Mouse (Mus musculus) macrophage (primary cell): ENCODE data around the gene Calcb. TPM values are rescaled to one million over a fixed set of nuclear protein-coding genes. Genes with fewer than 3 reads are reported as not detected.

Source experiments
- H3K27ac ChIP-seq: fragments of 350-480 bp; formaldehyde crosslinking; 2 replicates; pipeline ENCODE4 v1.9.0; 2021
- H3K36me3 ChIP-seq: fragments of 350-480 bp; formaldehyde crosslinking; 2 replicates; pipeline ENCODE4 v1.9.0; 2021; ENCODE audit errors: inconsistent target
- H3K4me3 ChIP-seq: fragments of 350-480 bp; formaldehyde crosslinking; 2 replicates; pipeline ENCODE4 v1.9.0; 2021; ENCODE audit errors: inconsistent target
- H3K79me2 ChIP-seq: fragments of 350-480 bp; formaldehyde crosslinking; 2 replicates; pipeline ENCODE4 v1.9.0; 2021; ENCODE audit errors: inconsistent target
- WGBS: methylation state at CpG from one replicate; pipeline ENCODE4 v1.1.7; 2026; ENCODE audit warnings: inconsistent platforms; ENCODE audit not compliant: missing documents; 5-methylcytosine and 5-hydroxymethylcytosine counted together
- polyA plus RNA-seq: library from polyadenylated mRNA; stranded (reverse); fragments of 250-400 nt; gene quantifications from 3 replicates; pipeline ENCODE4 v1.2.4, GENCODE M21; 2018; ENCODE audit warnings: inconsistent platforms

The Calcb gene
- polyA plus RNA-seq, 1 experiment from 2014 or later = not detected

DNA sequence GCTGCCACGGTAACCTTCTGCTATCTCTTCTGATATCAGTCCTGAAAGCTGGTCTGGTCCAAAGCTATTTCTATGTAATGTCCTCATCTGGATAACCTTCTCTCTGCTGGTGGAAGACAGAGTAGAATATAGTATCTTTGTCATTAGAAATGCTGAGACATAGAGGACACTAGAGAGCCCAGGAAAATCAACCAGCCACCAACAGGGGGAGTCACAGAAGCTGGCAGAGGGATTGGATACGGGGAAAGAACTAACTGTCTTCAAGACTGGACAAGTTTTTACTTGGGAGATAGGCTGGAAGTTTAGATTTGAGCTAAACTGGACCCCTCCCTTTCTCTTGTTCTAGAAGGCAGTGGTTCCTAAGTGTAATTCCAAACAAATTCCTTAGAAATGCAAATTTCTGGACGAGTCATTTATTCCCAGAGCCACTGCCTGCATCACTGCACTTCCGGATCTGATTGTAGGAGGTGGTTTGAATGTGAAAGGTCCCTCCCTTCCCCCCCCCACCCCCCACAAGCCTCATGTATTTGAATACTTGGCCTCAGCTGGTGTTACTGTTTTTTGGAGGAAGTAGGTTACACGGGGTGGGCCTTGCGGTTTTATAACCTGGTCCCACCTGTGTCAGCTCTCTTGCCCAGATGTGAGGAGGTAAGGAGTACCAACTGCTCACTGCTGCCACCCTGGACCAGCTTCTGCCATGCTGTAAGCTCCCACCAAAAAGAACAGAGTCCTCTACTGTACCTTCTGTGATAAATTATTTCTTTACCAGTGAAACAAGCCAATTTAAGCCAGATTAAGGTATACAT lies 22.1 kb downstream of the Calcb start:
- H3K79me2 ChIP-seq = no peaks in the 10 kb centered on the region
- H3K36me3 ChIP-seq = no peaks in the 10 kb centered on the region
- 46% methylated on average over 6 of the region's 6 CpGs for WGBS
- no peak overlapping the region for H3K4me3 ChIP-seq
- H3K27ac ChIP-seq = no peak overlapping the region

DNA sequence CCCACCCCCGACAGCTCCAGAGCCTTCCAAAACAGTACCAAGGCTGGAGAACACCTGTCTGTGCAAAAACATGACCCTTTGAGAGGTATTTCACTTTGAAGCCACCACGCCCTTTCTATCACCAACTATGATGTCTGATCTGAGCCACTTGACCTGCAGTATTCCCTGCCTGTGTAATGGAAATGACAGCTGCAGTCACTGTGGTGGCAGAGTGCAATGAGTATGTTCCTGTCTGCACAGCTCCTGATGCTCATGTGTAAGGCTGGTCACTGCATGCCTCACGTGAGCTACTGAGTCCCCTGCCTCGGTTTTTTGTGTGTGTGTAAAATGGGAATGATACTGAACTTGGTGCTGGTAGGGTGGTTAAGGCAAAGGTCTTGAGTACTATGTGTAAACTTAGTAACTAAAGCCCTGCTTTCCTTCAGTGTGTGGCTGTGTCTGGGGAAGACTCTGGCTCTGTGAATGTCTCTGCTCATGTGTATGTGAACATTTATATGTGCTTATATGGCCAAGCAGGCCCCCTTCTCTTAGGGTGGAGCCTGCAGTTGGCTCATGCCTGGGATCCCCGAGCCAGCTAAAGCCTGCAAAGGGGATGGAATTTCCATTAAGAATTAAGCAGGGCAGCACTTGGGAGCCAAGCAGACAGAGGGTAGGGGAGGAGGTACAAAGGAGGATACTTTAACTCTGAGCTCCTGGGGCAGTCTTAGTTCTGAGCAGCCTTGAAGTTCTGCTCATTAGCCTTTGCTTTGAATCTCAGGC lies 24.8 kb downstream of the Calcb start, which contains the start of gene Insc:
TSS of gene Insc (plus strand) at position 673 of the 759 bp plus-strand sequence.
- H3K27ac ChIP-seq = no peak within 1 kb of the TSS
- no peaks in the 10 kb centered on the region for H3K79me2 ChIP-seq
- no peaks in the 10 kb centered on the region for H3K36me3 ChIP-seq
- 84% methylated on average over 5 of the region's 5 CpGs for WGBS
- H3K4me3 ChIP-seq = no peak within 1 kb of the TSS

DNA sequence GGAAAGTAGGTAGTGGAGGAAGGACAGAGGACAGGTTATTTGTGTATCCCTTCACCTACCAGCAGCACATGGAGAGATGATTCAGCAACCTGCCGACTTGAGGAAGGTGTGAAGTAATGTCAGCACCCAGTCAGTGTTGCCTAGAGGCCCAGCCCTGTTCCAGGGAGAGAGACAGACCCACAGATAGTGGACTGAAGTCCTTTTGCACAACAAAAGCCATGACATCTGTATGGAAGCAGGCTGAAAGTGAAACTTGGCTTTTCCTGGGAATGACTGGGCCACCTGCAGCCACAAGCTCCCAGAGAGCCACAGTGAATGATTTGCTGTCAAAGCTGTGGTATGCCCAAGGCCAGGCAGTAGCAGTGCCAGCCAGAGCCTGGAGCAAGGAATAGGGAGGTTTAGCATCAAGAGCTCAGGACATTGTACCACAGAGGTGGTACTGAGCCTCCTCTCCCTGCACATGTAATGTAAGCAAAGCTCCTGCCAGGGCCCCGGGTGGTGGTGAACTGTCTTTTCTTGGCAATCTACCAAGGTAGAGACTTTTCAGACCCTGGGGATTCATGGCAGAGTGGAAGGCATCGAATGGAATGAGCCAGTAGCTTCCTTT lies 26.3 kb downstream of the Calcb start:
- Histone ChIP-seq H3K36me3 (no peaks in the 10 kb centered on the region), H3K4me3 (no peak overlapping the region), H3K27ac (no peak overlapping the region), H3K79me2 (no peaks in the 10 kb centered on the region)
- 61% methylated on average over 3 of the region's 3 CpGs for WGBS

DNA sequence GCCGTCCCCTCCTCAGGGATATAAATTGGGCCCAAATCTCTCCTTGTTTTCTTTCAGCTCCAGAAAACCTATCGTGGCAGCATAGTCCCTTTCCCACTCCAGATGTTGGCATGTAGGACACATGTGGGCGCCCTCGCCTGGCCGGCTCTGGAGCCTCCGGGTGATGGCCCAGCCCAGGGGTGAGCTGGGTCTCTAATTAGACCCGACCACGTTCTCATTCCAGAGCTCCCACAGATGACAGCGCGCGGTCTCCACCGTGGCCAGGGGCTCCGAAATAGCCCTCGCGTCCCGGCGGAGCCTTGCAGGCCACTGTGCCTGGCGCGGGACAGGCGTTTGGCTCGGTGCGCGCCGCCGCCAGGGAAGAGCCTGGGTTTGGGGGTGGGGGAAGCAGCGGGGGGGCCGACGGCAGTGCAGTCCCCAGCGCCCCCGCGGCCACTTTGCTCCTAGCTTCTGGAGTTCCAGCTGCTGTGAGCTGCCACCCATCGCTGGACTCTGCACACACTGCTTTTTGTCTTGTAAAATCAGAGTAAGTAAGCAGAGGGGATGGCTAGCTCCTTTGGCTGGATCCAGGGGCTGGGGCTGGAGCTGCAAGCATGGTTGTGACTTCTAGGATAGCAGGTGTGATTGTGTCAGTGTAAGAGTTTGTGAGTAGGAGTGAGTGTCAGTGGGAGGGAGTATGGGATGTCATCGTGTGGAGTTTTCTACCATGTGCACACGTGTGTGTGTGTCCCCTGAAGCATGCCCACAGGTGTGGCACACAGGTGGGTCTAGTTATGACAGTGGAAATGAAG lies 27.2 kb downstream of the Calcb start:
- no peaks in the 10 kb centered on the region for H3K79me2 ChIP-seq
- no peak overlapping the region for H3K27ac ChIP-seq
- WGBS = 12% methylated on average over 34 of the region's 34 CpGs
- no peak overlapping the region for H3K4me3 ChIP-seq
- H3K36me3 ChIP-seq = no peaks in the 10 kb centered on the region

DNA sequence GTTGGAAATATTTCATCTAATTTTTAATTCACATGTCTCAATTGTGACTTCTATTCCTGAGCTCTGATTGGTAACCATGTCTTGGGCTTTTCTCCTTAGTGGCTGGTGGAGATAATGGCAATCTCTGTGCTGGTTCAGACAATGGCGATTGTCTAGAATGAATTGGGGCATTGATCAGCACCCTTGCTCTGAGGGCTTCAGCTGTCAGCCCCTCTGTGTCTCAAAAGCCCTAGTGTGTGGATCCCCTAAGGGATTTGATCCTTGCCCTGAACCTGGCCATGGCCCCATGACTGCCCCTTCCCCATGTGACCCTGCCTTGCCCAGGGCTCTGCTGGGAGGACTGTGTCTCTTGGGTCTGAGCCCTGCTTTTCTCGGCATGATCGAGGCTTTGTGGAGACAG lies 29.2 kb downstream of the Calcb start:
- Histone ChIP-seq H3K79me2 (no peaks in the 10 kb centered on the region), H3K36me3 (no peaks in the 10 kb centered on the region), H3K4me3 (no peak overlapping the region), H3K27ac (no peak overlapping the region)
- WGBS = 93% methylated on average over 3 of the region's 3 CpGs

DNA sequence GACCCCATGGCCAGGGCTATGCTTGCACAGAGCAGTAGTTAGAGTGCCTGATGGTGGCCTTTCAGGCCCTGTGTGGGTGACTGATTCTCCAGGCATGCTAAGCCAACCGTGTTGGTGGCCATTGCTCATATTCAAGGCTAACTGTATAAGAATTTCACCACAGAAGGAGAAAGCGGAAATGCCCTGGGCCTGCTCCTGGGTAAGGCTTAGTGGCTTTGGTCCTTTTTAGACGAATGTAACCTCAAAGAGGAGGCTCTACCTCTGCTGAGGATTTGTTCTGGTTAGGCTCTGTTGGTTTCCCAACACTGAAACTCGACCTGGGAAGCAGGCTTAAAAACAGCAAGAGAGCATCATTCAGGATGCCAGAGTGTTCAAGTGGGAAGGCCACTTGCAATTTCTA lies 29.8 kb downstream of the Calcb start:
- 61% methylated on average over 4 of the region's 4 CpGs for WGBS
- Histone ChIP-seq H3K27ac (no peak overlapping the region), H3K36me3 (no peaks in the 10 kb centered on the region), H3K79me2 (no peaks in the 10 kb centered on the region), H3K4me3 (no peak overlapping the region)

DNA sequence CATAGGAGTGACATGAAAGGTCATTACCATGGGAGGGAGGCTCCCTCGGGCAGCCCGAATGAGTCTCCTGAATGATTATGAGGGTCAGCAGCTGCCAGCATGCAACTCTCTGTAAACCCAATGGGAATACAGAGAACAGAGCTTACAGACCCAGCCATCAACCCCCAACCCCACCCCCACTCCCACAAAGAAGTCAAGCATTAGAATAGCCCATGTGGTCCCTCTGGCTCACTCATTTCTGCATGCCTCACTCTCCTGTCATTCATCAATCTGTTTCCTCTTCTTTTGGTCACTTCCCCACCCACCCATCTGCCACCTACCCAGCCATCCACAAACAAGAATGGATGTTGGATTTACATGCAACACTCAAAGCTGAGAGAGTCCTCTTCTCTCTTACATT lies 35.0 kb downstream of the Calcb start:
- no peak overlapping the region for H3K27ac ChIP-seq
- WGBS = 87% methylated on average over 2 of the region's 2 CpGs
- H3K36me3 ChIP-seq = no peaks in the 10 kb centered on the region
- no peaks in the 10 kb centered on the region for H3K79me2 ChIP-seq
- no peak overlapping the region for H3K4me3 ChIP-seq

DNA sequence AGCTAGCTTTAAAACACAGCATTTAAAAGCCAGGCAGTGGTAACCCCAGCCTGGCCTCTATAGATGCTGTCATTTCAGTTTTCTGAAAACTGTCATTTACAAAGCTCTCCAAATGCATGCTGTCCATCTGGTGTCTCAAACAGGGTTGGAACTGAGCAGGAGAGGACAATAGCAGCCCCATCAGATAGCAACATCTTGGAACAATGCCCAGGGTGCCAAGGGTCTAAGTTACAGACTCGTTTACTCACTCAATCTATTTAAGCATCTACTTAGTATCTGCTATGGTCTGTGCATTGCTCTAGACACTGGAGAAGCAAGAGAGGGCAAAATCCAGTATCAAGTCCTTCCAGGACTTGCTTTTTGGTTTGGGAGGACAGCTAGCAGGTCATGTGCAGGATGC lies 35.8 kb downstream of the Calcb start:
- no peaks in the 10 kb centered on the region for H3K36me3 ChIP-seq
- H3K79me2 ChIP-seq = no peaks in the 10 kb centered on the region
- 54% methylated on average over 1 of the region's 1 CpGs for WGBS
- no peak overlapping the region for H3K4me3 ChIP-seq
- H3K27ac ChIP-seq = no peak overlapping the region

DNA sequence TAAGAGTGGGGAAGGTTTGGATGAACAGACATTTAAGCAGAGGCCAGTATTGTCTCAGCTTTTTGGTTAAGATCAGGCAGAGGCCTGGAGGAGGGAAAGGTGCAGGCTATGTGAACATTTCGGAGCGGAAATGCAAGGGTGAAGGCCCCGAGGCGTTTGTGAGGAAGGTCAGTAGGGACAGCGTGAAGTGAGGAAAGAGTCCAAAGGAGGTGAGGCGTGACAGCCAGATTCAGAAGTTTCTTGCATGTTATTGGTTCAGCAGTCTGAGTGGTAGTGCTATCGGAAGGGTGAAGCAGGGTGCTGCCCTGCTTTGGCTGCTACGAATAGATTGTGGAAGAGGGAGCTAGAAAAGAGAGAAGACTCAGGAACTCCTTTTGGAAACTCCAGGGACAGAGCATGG lies 36.2 kb downstream of the Calcb start:
- no peaks in the 10 kb centered on the region for H3K79me2 ChIP-seq
- WGBS = 95% methylated on average over 8 of the region's 8 CpGs

DNA sequence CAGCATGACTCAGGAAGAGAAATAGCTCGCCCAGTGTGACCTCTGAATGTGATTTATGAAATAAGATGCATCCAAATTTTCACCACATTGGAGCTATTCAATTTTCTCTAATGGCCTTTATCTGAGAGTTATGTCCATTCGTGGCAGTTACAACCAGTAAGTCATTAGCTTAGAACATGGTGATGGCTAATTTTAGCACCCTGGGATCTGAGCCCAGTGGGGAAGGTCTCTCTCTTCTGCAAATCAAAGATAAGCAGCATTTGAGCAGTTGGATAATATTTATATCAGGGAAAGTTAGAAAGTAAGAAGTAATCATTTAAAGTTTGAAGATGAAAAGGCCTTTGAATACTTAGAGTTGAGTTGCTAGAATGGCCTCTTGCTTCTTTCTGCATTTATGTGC lies 44.2 kb downstream of the Calcb start:
- Histone ChIP-seq H3K36me3 (no peaks in the 10 kb centered on the region), H3K27ac (no peak overlapping the region), H3K4me3 (no peak overlapping the region), H3K79me2 (no peaks in the 10 kb centered on the region)
- WGBS = 46% methylated on average over 2 of the region's 2 CpGs

More for the DNA sequence above, 36.2 kb downstream of the Calcb start:
- H3K27ac ChIP-seq = no peak overlapping the region
- H3K4me3 ChIP-seq = no peak overlapping the region
- no peaks in the 10 kb centered on the region for H3K36me3 ChIP-seq

DNA sequence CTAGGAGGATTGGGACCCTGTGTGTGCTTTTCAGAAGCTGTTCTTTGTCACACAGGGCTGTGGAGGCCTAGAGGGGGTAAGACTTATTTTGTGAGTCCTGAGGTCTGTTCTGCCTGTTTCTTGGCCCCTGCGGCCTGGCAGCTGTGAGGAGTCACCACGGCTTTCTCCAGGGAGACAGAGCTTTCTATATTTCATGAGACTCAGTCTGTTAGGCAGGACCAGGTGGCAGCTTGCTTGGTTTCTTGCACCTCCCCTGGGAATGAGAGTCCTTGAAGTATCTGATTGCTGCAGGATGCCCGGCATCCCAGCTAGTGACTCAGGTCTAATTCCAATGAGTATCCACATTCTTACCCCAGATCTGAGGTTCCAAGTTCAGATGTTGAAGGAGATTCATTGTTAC lies 46.8 kb downstream of the Calcb start:
- Histone ChIP-seq H3K4me3 (no peak overlapping the region), H3K27ac (no peak overlapping the region), H3K79me2 (no peaks in the 10 kb centered on the region), H3K36me3 (no peaks in the 10 kb centered on the region)
- 97% methylated on average over 3 of the region's 3 CpGs for WGBS

DNA sequence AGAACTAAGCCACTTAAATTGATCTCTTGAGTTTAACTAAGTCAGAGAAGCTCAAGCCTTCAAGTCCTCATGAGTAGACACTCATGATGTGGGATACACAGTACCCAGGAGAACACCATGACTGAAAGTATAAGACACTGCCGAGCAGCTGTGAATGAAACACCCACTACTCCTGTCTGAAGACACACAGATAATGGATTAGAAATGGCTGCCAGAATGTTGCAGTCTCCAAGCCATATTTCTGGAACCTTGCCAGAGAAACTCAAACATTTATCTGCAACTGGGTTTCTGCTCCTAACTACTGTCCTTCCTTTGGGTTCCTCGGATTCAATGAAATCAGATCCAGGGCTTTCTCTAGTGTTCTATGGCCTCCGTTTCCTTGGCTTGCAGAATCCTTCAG lies 48.1 kb downstream of the Calcb start:
- 96% methylated on average over 3 of the region's 3 CpGs for WGBS
- H3K36me3 ChIP-seq = no peaks in the 10 kb centered on the region
- no peaks in the 10 kb centered on the region for H3K79me2 ChIP-seq

DNA sequence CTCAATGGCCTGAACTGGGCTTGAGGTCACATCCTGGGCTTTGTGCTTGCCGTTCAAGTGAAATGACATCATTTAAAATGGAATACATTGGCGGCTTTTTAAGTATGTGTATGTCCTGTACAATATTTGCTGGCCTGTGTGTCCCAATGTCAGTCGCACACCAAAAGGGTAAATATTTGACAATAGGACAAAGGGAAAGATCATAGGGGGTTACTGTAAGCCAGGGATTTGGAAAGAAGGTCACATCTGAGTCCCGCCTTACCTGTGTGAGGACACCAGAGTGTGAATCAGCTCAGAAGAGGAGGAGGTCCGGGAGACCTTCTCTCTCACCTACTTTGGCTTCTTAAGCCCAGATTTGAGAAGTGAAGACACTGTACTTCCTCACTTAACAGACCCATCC lies 50.1 kb downstream of the Calcb start:
- WGBS = 91% methylated on average over 5 of the region's 5 CpGs
- no peaks in the 10 kb centered on the region for H3K79me2 ChIP-seq
- no peak overlapping the region for H3K4me3 ChIP-seq
- H3K36me3 ChIP-seq = no peaks in the 10 kb centered on the region
- H3K27ac ChIP-seq = no peak overlapping the region

More for the DNA sequence above, 48.1 kb downstream of the Calcb start:
- Histone ChIP-seq H3K27ac (no peak overlapping the region), H3K4me3 (no peak overlapping the region)

DNA sequence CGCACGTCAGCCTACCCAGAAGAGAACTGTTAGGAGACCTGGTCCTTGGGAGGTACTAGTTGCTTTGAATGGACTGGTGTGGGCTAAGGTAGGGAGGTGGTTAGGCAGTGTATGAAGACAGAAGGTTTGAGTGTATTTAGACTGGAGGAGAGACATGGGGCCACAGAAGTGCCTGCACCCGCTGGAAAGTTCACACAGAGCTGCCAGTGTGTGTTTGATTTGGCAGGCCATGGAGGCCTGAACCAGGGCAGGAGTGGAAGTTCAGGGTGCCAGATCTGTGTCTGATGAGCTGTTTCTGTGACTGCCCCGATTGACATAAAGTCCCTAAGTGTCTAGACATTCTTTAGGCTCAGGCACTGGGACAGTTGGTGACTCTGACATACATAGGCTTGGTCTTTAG lies 50.6 kb downstream of the Calcb start:
- Histone ChIP-seq H3K4me3 (no peak overlapping the region), H3K27ac (no peak overlapping the region), H3K36me3 (no peaks in the 10 kb centered on the region), H3K79me2 (no peaks in the 10 kb centered on the region)
- WGBS = 95% methylated on average over 4 of the region's 4 CpGs
